Mouse (Mus musculus): ENCODE measurements at regions not wholly inside any gene's neighbourhood (a gene's known extent, or its start where the extent isn't known, plus 50 kb on each side); places are given as distances from the start of the nearest gene placed in this dataset.

DNA sequence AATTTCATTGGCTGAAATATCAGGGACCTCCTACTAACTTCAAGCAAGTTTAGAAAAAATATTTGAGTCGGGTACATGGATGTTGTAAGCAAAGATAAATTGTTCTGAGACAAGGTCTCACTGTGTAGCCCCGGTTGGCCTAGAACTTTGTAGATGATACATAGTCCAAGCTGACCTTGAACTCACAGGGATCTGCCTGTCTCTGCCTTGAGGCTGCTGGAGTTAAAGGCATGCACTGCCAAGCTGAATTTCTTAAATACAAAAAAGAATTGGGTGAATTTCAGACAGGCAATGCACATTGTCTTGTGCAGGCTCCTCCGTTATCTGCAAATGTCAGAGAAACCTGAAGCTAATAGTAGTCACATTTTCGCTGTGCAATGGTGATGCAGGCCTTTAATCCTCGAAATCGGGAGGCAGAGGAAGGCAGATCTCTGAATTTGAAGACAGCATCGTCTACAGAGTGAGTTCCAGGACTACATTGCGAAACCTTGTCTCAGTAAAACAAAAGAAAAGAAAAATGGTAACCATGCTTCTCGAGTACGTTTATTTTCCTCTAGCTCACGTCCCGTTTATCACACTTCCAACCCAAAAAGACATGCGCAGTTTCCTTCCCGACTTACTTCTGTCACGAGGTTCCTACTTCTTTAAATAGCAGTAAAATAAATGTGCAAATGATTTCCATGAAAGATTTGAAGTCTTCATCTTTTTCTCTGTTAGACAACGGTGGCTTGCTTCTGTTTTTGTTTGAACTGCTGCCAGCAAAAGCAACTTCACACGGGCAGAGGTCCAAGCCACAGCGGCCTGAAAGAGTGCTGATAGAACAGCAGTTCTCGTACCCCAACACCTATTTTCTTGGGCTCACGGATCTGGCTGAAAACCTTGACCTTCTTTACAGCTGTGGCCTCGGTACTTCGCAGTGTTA is 73.9 kb downstream of the Cox18 start:
- no peak for DNase-seq (ENCODE audit: low read depth, low spot score)
- no peak overlapping the region for H3K27ac ChIP-seq (ENCODE audit: insufficient read depth, low read depth, low read length, poor library complexity, severe bottlenecking)
- no peaks in the 10 kb centered on the region for H3K9me3 ChIP-seq (ENCODE audit: control insufficient read depth, insufficient read depth, low read depth, low read length)
- H3K4me1 ChIP-seq (ENCODE audit: control insufficient read depth in 2 of 2, insufficient read depth in 2 of 2, low read length in 2 of 2, poor library complexity in 1 of 2) = no peaks in the 10 kb centered on the region
- H3K9ac ChIP-seq (ENCODE audit: insufficient read depth, low read depth, low read length, poor library complexity, severe bottlenecking) = no peak overlapping the region
- H3K36me3 ChIP-seq (ENCODE audit: control insufficient read depth, insufficient read depth, low read length, poor library complexity, severe bottlenecking) = no peaks in the 10 kb centered on the region
- no peak for TF ChIP-seq ZC3H11A (IDR thresholded peaks at IDR 0.05; ENCODE audit: borderline replicate concordance, low read depth, low read length)
- no peak for TF ChIP-seq ZNF384 (IDR thresholded peaks at IDR 0.05; ENCODE audit: low read depth, low read length)
- TF ChIP-seq HCFC1 (IDR thresholded peaks at IDR 0.05; ENCODE audit: borderline replicate concordance, insufficient read depth, low read length) = no peak
- no peak for TF ChIP-seq CHD2 (IDR thresholded peaks at IDR 0.05; ENCODE audit: low read depth, low read length)
- TF ChIP-seq MAFK (IDR thresholded peaks at IDR 0.05; ENCODE audit: insufficient read depth, low read depth, low read length) = no peak
- H3K4me3 ChIP-seq (ENCODE audit: insufficient read depth in 1 of 2, low read depth in 1 of 2, low read length in 2 of 2, poor library complexity in 1 of 2, severe bottlenecking in 1 of 2) = no peak overlapping the region
- in situ Hi-C loops (cut with MboI; ENCODE audit: low sequenced_read_pairs in 2 of 2, unreplicated experiment in 2 of 2) = no loop called here

- Histone ChIP-seq H3K4me1 (ENCODE audit: control insufficient read depth in 2 of 2, insufficient read depth in 2 of 2, low read length in 2 of 2, poor library complexity in 1 of 2) (no peaks in the 10 kb centered on the region), H3K4me3 (ENCODE audit: insufficient read depth in 1 of 2, low read depth in 1 of 2, low read length in 2 of 2, poor library complexity in 1 of 2, severe bottlenecking in 1 of 2) (no peak overlapping the region), H3K9ac (ENCODE audit: insufficient read depth, low read depth, low read length, poor library complexity, severe bottlenecking) (no peak overlapping the region), H3K9me3 (ENCODE audit: control insufficient read depth, insufficient read depth, low read depth, low read length) (no peaks in the 10 kb centered on the region), H3K36me3 (ENCODE audit: control insufficient read depth, insufficient read depth, low read length, poor library complexity, severe bottlenecking) (no peaks in the 10 kb centered on the region), H3K27ac (ENCODE audit: insufficient read depth, low read depth, low read length, poor library complexity, severe bottlenecking) (no peak overlapping the region)
- TF ChIP-seq CHD2 (IDR thresholded peaks at IDR 0.05; ENCODE audit: low read depth, low read length) = no peak
- TF ChIP-seq HCFC1 (IDR thresholded peaks at IDR 0.05; ENCODE audit: borderline replicate concordance, insufficient read depth, low read length) = no peak
- TF ChIP-seq MAFK (IDR thresholded peaks at IDR 0.05; ENCODE audit: insufficient read depth, low read depth, low read length) = no peak
- TF ChIP-seq ZC3H11A (IDR thresholded peaks at IDR 0.05; ENCODE audit: borderline replicate concordance, low read depth, low read length) = no peak
- no peak for TF ChIP-seq ZNF384 (IDR thresholded peaks at IDR 0.05; ENCODE audit: low read depth, low read length)
- no peak for DNase-seq (ENCODE audit: low read depth, low spot score)
- in situ Hi-C loops (cut with MboI; ENCODE audit: low sequenced_read_pairs in 2 of 2, unreplicated experiment in 2 of 2) = no loop called here
These were observed 87.8 kb downstream of the Cox18 start for GRCm38 (mm10) chr5:90135971-90136370.

GRCm38 (mm10) chr5:90107036-90107435 is 116.8 kb downstream of the Cox18 start:
- no peaks in the 10 kb centered on the region for H3K36me3 ChIP-seq (ENCODE audit: control insufficient read depth, insufficient read depth, low read length, poor library complexity, severe bottlenecking)
- no peak for TF ChIP-seq HCFC1 (IDR thresholded peaks at IDR 0.05; ENCODE audit: borderline replicate concordance, insufficient read depth, low read length)
- no peak for TF ChIP-seq MAFK (IDR thresholded peaks at IDR 0.05; ENCODE audit: insufficient read depth, low read depth, low read length)
- TF ChIP-seq CHD2 (IDR thresholded peaks at IDR 0.05; ENCODE audit: low read depth, low read length) = no peak
- no peak for TF ChIP-seq ZNF384 (IDR thresholded peaks at IDR 0.05; ENCODE audit: low read depth, low read length)
- no peak for TF ChIP-seq ZC3H11A (IDR thresholded peaks at IDR 0.05; ENCODE audit: borderline replicate concordance, low read depth, low read length)
- no peak overlapping the region for H3K9ac ChIP-seq (ENCODE audit: insufficient read depth, low read depth, low read length, poor library complexity, severe bottlenecking)
- in situ Hi-C loops (cut with MboI; ENCODE audit: low sequenced_read_pairs in 2 of 2, unreplicated experiment in 2 of 2) = no loop called here
- DNase-seq (ENCODE audit: low read depth, low spot score) = no peak
- no peak overlapping the region for H3K4me3 ChIP-seq (ENCODE audit: insufficient read depth in 1 of 2, low read depth in 1 of 2, low read length in 2 of 2, poor library complexity in 1 of 2, severe bottlenecking in 1 of 2)
- H3K4me1 ChIP-seq (ENCODE audit: control insufficient read depth in 2 of 2, insufficient read depth in 2 of 2, low read length in 2 of 2, poor library complexity in 1 of 2) = no peaks in the 10 kb centered on the region
- no peak overlapping the region for H3K27ac ChIP-seq (ENCODE audit: insufficient read depth, low read depth, low read length, poor library complexity, severe bottlenecking)
- no peaks in the 10 kb centered on the region for H3K9me3 ChIP-seq (ENCODE audit: control insufficient read depth, insufficient read depth, low read depth, low read length)

DNA sequence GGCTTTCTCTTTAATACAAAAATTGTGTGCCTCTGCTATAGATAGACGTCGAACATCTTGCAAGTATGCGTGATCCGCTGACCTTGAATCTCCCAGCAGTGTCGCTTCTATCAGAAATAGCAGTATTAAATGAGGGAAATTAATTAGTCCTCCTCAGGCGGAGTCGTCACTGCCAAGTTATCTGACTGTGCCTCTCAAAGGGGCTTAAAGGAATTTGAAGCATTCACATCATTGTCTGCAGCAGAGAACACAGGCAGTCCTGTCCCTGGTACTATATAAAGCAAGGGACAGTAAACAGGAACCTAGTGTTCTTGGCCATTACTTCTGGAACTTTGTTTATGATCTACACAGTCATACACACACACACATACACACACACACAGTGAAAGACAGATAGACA is 119.1 kb downstream of the Cox18 start:
- Histone ChIP-seq H3K4me3 (ENCODE audit: insufficient read depth in 1 of 2, low read depth in 1 of 2, low read length in 2 of 2, poor library complexity in 1 of 2, severe bottlenecking in 1 of 2) (no peak overlapping the region), H3K4me1 (ENCODE audit: control insufficient read depth in 2 of 2, insufficient read depth in 2 of 2, low read length in 2 of 2, poor library complexity in 1 of 2) (no peaks in the 10 kb centered on the region), H3K36me3 (ENCODE audit: control insufficient read depth, insufficient read depth, low read length, poor library complexity, severe bottlenecking) (no peaks in the 10 kb centered on the region), H3K27ac (ENCODE audit: insufficient read depth, low read depth, low read length, poor library complexity, severe bottlenecking) (no peak overlapping the region), H3K9me3 (ENCODE audit: control insufficient read depth, insufficient read depth, low read depth, low read length) (no peaks in the 10 kb centered on the region), H3K9ac (ENCODE audit: insufficient read depth, low read depth, low read length, poor library complexity, severe bottlenecking) (no peak overlapping the region)
- DNase-seq (ENCODE audit: low read depth, low spot score) = no peak
- in situ Hi-C loops (cut with MboI; ENCODE audit: low sequenced_read_pairs in 2 of 2, unreplicated experiment in 2 of 2) = no loop called here
- TF ChIP-seq ZNF384 (IDR thresholded peaks at IDR 0.05; ENCODE audit: low read depth, low read length) (no peak), HCFC1 (IDR thresholded peaks at IDR 0.05; ENCODE audit: borderline replicate concordance, insufficient read depth, low read length) (no peak), MAFK (IDR thresholded peaks at IDR 0.05; ENCODE audit: insufficient read depth, low read depth, low read length) (no peak), ZC3H11A (IDR thresholded peaks at IDR 0.05; ENCODE audit: borderline replicate concordance, low read depth, low read length) (no peak), CHD2 (IDR thresholded peaks at IDR 0.05; ENCODE audit: low read depth, low read length) (no peak)
